Mouse (Mus musculus): Measurements from ENCODE around the gene Mdm4. TPM values are rescaled to one million over a fixed set of nuclear protein-coding genes. Genes with fewer than 3 reads are reported as not detected.

Gene Mdm4
- 10 to 100 TPM in 1 of 2 experiments, under 1 TPM in 1; 0.25 to 10.7 TPM for polyA plus RNA-seq (2012; fragmentation: generic; extraction: Trizol)

DNA sequence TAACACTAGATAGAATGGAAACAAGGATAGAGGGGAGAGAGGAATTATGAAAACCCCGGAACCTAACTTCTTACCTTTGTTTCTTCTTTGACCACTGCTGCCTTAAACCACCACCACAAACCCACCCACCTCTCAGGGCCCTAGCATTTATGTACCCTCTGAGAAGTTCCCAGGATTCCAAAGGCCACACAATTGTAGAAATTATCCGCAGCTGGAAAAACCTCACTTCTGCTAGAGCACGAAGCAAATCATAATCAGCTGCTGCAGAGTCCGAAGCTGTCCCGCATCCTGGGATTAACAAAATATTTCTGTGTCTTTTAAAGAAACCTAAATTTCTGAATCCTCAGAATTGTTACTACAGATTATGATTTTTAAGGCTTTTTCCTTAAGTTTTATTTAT, at the start of gene Mdm4:
Mdm4 (minus strand) TSS at position 101 of the 400 bp plus-strand sequence.

DNA sequence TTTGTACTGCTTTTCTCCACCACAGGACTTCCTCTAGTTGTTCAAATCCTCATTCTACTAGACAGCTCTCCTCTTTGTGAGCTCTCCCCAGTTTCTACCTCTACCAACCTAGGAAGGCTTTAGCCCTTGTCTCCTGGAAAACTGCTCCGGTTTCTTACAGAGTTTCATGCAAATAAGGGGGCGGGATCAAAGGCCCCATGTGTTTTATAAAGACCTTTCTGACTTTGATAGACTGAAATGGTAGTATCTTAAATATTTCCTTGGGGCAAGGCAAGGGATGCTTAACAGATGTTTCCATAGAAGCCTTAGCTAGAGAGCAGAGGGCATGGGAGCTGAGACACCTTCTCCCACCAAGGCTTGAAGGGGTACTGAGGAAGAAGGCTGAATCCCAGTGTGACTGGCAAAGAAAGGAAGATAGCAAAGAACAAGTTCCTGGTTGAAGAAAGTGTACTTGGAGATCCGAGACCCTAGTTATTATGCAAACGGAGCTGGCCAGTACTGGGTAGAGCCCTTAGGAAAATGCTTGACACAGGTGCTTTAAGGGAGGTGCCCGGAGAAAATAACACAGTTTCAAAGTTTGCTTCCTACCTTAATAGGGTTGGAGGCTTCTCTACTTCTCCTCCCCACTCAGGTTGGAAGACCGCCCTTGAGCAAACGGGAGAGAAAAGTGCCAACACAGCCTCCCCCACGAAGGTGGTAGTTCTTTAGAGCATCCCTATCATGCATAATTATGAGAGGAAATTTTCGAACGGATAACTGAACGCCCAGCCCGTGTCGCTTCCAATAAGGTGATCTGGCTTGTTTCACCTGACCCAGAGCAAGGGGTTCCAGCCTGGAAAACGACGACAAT, 14.9 kb upstream of the Mdm4 start, which contains the start of gene Pik3c2b:
Pik3c2b (plus strand) TSS at position 657 of the 850 bp plus-strand sequence.

Other genes starting within 250 kb of the Mdm4 start
- not detected for gene Lrrn2, start 150.3 kb downstream of the Mdm4 start, polyA plus RNA-seq (2012; fragmentation: generic; extraction: Trizol)
- 1 to 10 TPM in 1 of 2 experiments, under 1 TPM in 1; 0.12 to 2.8 TPM for gene Pik3c2b, start 15.1 kb upstream of the Mdm4 start, polyA plus RNA-seq (2012; fragmentation: generic; extraction: Trizol)
- 10 to 100 TPM in 1 of 2 experiments, 1 to 10 TPM in 1; 3.7 to 24.1 TPM for gene Ppp1r15b, start 100.6 kb upstream of the Mdm4 start, polyA plus RNA-seq (2012; fragmentation: generic; extraction: Trizol)
- gene Plekha6, start 133.6 kb upstream of the Mdm4 start, polyA plus RNA-seq (2012; fragmentation: generic; extraction: Trizol), result 10 to 100 TPM in 1 of 2 experiments, under 1 TPM in 1; 0.46 to 27.2 TPM

Measured in C3H10T1/2 (cell line).